Mouse (Mus musculus): Measurements from ENCODE around the gene Muc5ac. TPM values are rescaled to one million over a fixed set of nuclear protein-coding genes. Genes with fewer than 3 reads are reported as not detected.

Gene Muc5ac
- not detected in 2 replicates for polyA plus RNA-seq (2015; fragmentation: Nextera tagmentation; extraction: Ambion mirVana)

- 91% methylated on average over 6 of the region's 6 CpGs for WGBS
- H3K27me3 ChIP-seq (replicated peaks; ENCODE audit: control insufficient read depth, insufficient read depth, low read length): no peaks in the 10 kb centered on the region
- H3K27ac ChIP-seq (ENCODE audit: low read length): no peak within 1 kb of the TSS
- no peaks in the 10 kb centered on the region for H3K36me3 ChIP-seq (ENCODE audit: control insufficient read depth, insufficient read depth)
- no peak within 1 kb of the TSS for H3K9ac ChIP-seq (replicated peaks; ENCODE audit: low read depth, low read length)
- H3K4me1 ChIP-seq (replicated peaks; ENCODE audit: control insufficient read depth, insufficient read depth, low read length): no peaks in the 10 kb centered on the region
- no peak for ATAC-seq
- no peaks in the 10 kb centered on the region for H3K9me3 ChIP-seq (ENCODE audit: control insufficient read depth, low read length)
- no peak within 1 kb of the TSS for H3K4me2 ChIP-seq (ENCODE audit: low read length)
- no peak within 1 kb of the TSS for H3K4me3 ChIP-seq (replicated peaks; ENCODE audit: low read length)
Observed at GRCm38 (mm10) chr7:141788677-141789452, at the start of gene Muc5ac. Muc5ac (plus strand) TSS chr7:141788972.

GRCm38 (mm10) chr7:141747451-141748100 lies 41.2 kb upstream of the Muc5ac start:
- 78% methylated on average over 7 of the region's 7 CpGs for WGBS
- H3K36me3 ChIP-seq (ENCODE audit: control insufficient read depth, insufficient read depth): no peaks in the 10 kb centered on the region

GRCm38 (mm10) chr7:141752513-141752912 lies 36.3 kb upstream of the Muc5ac start:
- Histone ChIP-seq H3K36me3 (ENCODE audit: control insufficient read depth, insufficient read depth) (no peaks in the 10 kb centered on the region), H3K9ac (replicated peaks; ENCODE audit: low read depth, low read length) (no peak overlapping the region), H3K27ac (ENCODE audit: low read length) (no peak overlapping the region), H3K27me3 (replicated peaks; ENCODE audit: control insufficient read depth, insufficient read depth, low read length) (no peaks in the 10 kb centered on the region), H3K4me1 (replicated peaks; ENCODE audit: control insufficient read depth, insufficient read depth, low read length) (no peaks in the 10 kb centered on the region), H3K4me3 (replicated peaks; ENCODE audit: low read length) (no peak overlapping the region), H3K4me2 (ENCODE audit: low read length) (no peak overlapping the region), H3K9me3 (ENCODE audit: control insufficient read depth, low read length) (no peaks in the 10 kb centered on the region)
- WGBS: 87% methylated on average over 6 of the region's 6 CpGs
- ATAC-seq: no peak

More at GRCm38 (mm10) chr7:141747451-141748100, 41.2 kb upstream of the Muc5ac start:
- Histone ChIP-seq H3K4me2 (ENCODE audit: low read length) (no peak overlapping the region), H3K9me3 (ENCODE audit: control insufficient read depth, low read length) (no peaks in the 10 kb centered on the region), H3K4me3 (replicated peaks; ENCODE audit: low read length) (no peak overlapping the region), H3K27me3 (replicated peaks; ENCODE audit: control insufficient read depth, insufficient read depth, low read length) (no peaks in the 10 kb centered on the region), H3K4me1 (replicated peaks; ENCODE audit: control insufficient read depth, insufficient read depth, low read length) (no peaks in the 10 kb centered on the region), H3K27ac (ENCODE audit: low read length) (no peak overlapping the region), H3K9ac (replicated peaks; ENCODE audit: low read depth, low read length) (no peak overlapping the region)
- ATAC-seq: no peak

- no peak for ATAC-seq
- H3K4me3 ChIP-seq (replicated peaks; ENCODE audit: low read length): no peak overlapping the region
- H3K27ac ChIP-seq (ENCODE audit: low read length): no peak overlapping the region
- no peak overlapping the region for H3K4me2 ChIP-seq (ENCODE audit: low read length)
- H3K27me3 ChIP-seq (replicated peaks; ENCODE audit: control insufficient read depth, insufficient read depth, low read length): no peaks in the 10 kb centered on the region
- H3K9ac ChIP-seq (replicated peaks; ENCODE audit: low read depth, low read length): no peak overlapping the region
- no peaks in the 10 kb centered on the region for H3K4me1 ChIP-seq (replicated peaks; ENCODE audit: control insufficient read depth, insufficient read depth, low read length)
- WGBS: 56% methylated on average over 4 of the region's 4 CpGs
- no peaks in the 10 kb centered on the region for H3K9me3 ChIP-seq (ENCODE audit: control insufficient read depth, low read length)
- H3K36me3 ChIP-seq (ENCODE audit: control insufficient read depth, insufficient read depth): no peaks in the 10 kb centered on the region
Observed at GRCm38 (mm10) chr7:141755831-141756230, 32.9 kb upstream of the Muc5ac start.

GRCm38 (mm10) chr7:141758291-141758690 lies 30.5 kb upstream of the Muc5ac start:
- no peak overlapping the region for H3K4me3 ChIP-seq (replicated peaks; ENCODE audit: low read length)
- no peaks in the 10 kb centered on the region for H3K36me3 ChIP-seq (ENCODE audit: control insufficient read depth, insufficient read depth)
- 76% methylated on average over 4 of the region's 4 CpGs for WGBS
- H3K9me3 ChIP-seq (ENCODE audit: control insufficient read depth, low read length): no peaks in the 10 kb centered on the region
- H3K27ac ChIP-seq (ENCODE audit: low read length): no peak overlapping the region
- no peak overlapping the region for H3K9ac ChIP-seq (replicated peaks; ENCODE audit: low read depth, low read length)
- H3K27me3 ChIP-seq (replicated peaks; ENCODE audit: control insufficient read depth, insufficient read depth, low read length): no peaks in the 10 kb centered on the region
- H3K4me2 ChIP-seq (ENCODE audit: low read length): no peak overlapping the region
- H3K4me1 ChIP-seq (replicated peaks; ENCODE audit: control insufficient read depth, insufficient read depth, low read length): no peaks in the 10 kb centered on the region
- ATAC-seq: no peak

- H3K27me3 ChIP-seq (replicated peaks; ENCODE audit: control insufficient read depth, insufficient read depth, low read length): no peaks in the 10 kb centered on the region
- no peaks in the 10 kb centered on the region for H3K36me3 ChIP-seq (ENCODE audit: control insufficient read depth, insufficient read depth)
- H3K9me3 ChIP-seq (ENCODE audit: control insufficient read depth, low read length): no peaks in the 10 kb centered on the region
- H3K4me3 ChIP-seq (replicated peaks; ENCODE audit: low read length): no peak overlapping the region
- H3K27ac ChIP-seq (ENCODE audit: low read length): no peak overlapping the region
- no peak overlapping the region for H3K4me2 ChIP-seq (ENCODE audit: low read length)
- WGBS: 82% methylated on average over 3 of the region's 3 CpGs
- no peak for ATAC-seq
- peaks cover 4% of the 10 kb centered on the region for H3K4me1 ChIP-seq (replicated peaks; ENCODE audit: control insufficient read depth, insufficient read depth, low read length)
- H3K9ac ChIP-seq (replicated peaks; ENCODE audit: low read depth, low read length): no peak overlapping the region
Observed at GRCm38 (mm10) chr7:141770521-141770920, 18.3 kb upstream of the Muc5ac start.

GRCm38 (mm10) chr7:141770988-141771387 lies 17.8 kb upstream of the Muc5ac start:
- H3K9ac ChIP-seq (replicated peaks; ENCODE audit: low read depth, low read length): no peak overlapping the region
- no peak for ATAC-seq
- no peaks in the 10 kb centered on the region for H3K27me3 ChIP-seq (replicated peaks; ENCODE audit: control insufficient read depth, insufficient read depth, low read length)
- no peaks in the 10 kb centered on the region for H3K36me3 ChIP-seq (ENCODE audit: control insufficient read depth, insufficient read depth)
- no peaks in the 10 kb centered on the region for H3K9me3 ChIP-seq (ENCODE audit: control insufficient read depth, low read length)
- peaks cover 4% of the 10 kb centered on the region for H3K4me1 ChIP-seq (replicated peaks; ENCODE audit: control insufficient read depth, insufficient read depth, low read length)
- H3K4me3 ChIP-seq (replicated peaks; ENCODE audit: low read length): no peak overlapping the region
- 88% methylated on average over 8 of the region's 8 CpGs for WGBS
- no peak overlapping the region for H3K4me2 ChIP-seq (ENCODE audit: low read length)
- H3K27ac ChIP-seq (ENCODE audit: low read length): no peak overlapping the region

GRCm38 (mm10) chr7:141772058-141772557 lies 16.7 kb upstream of the Muc5ac start:
- Histone ChIP-seq H3K36me3 (ENCODE audit: control insufficient read depth, insufficient read depth) (no peaks in the 10 kb centered on the region), H3K9ac (replicated peaks; ENCODE audit: low read depth, low read length) (no peak overlapping the region), H3K9me3 (ENCODE audit: control insufficient read depth, low read length) (no peaks in the 10 kb centered on the region), H3K4me2 (ENCODE audit: low read length) (no peak overlapping the region), H3K4me3 (replicated peaks; ENCODE audit: low read length) (no peak overlapping the region), H3K27me3 (replicated peaks; ENCODE audit: control insufficient read depth, insufficient read depth, low read length) (no peaks in the 10 kb centered on the region), H3K27ac (ENCODE audit: low read length) (no peak overlapping the region), H3K4me1 (replicated peaks; ENCODE audit: control insufficient read depth, insufficient read depth, low read length) (peaks cover 4% of the 10 kb centered on the region)
- WGBS: 57% methylated on average over 1 of the region's 1 CpGs
- ATAC-seq: no peak

- Histone ChIP-seq H3K4me2 (ENCODE audit: low read length) (no peak overlapping the region), H3K9ac (replicated peaks; ENCODE audit: low read depth, low read length) (no peak overlapping the region), H3K4me3 (replicated peaks; ENCODE audit: low read length) (no peak overlapping the region), H3K4me1 (replicated peaks; ENCODE audit: control insufficient read depth, insufficient read depth, low read length) (peaks cover 4% of the 10 kb centered on the region), H3K27me3 (replicated peaks; ENCODE audit: control insufficient read depth, insufficient read depth, low read length) (no peaks in the 10 kb centered on the region), H3K36me3 (ENCODE audit: control insufficient read depth, insufficient read depth) (no peaks in the 10 kb centered on the region), H3K9me3 (ENCODE audit: control insufficient read depth, low read length) (no peaks in the 10 kb centered on the region), H3K27ac (ENCODE audit: low read length) (no peak overlapping the region)
- no peak for ATAC-seq
- WGBS: 88% methylated on average over 2 of the region's 2 CpGs
Observed at GRCm38 (mm10) chr7:141774855-141775254, 13.9 kb upstream of the Muc5ac start.
